Mouse (Mus musculus) midbrain, embryonic 10.5 days (tissue): Measurements from ENCODE around the gene Mrpl54. TPM values are rescaled to one million over a fixed set of nuclear protein-coding genes. Genes with fewer than 3 reads are reported as not detected.

Experiments
- DNase-seq: peaks from one replicate; pipeline ENCODE4 v3.0.0-alpha.2; 2017; ENCODE audit warnings: low spot score
- H3K27ac ChIP-seq: fragments of 300-500 bp; sonication (generic); replicated peaks from 2 replicates; pipeline ENCODE4 v1.5.1; 2016; ENCODE audit warnings: mild to moderate bottlenecking
- H3K27me3 ChIP-seq: fragments of 300-500 bp; sonication (generic); 2 replicates; pipeline ENCODE4 v1.6.1; 2016; ENCODE audit warnings: low read depth, mild to moderate bottlenecking; ENCODE audit not compliant: poor library complexity, severe bottlenecking
- H3K36me3 ChIP-seq: fragments of 300-500 bp; sonication (generic); 2 replicates; pipeline ENCODE4 v1.6.1; 2016; ENCODE audit warnings: mild to moderate bottlenecking, moderate library complexity
- H3K4me1 ChIP-seq: fragments of 300-500 bp; sonication (generic); 2 replicates; pipeline ENCODE4 v1.6.1; 2016
- H3K4me3 ChIP-seq: fragments of 300-500 bp; sonication (generic); 2 replicates; pipeline ENCODE4 v1.5.1; 2016; ENCODE audit warnings: mild to moderate bottlenecking, moderate library complexity
- H3K9me3 ChIP-seq: fragments of 300-500 bp; sonication (generic); replicated peaks from 2 replicates; pipeline ENCODE4 v1.6.1; 2016; ENCODE audit warnings: mild to moderate bottlenecking
- WGBS: fragments of 180-500 bp; shearing (Covaris S2); methylation state at CpG from one replicate; pipeline ENCODE4 v1.1.7; 2016; 5-methylcytosine and 5-hydroxymethylcytosine counted together
- polyA plus RNA-seq: library from polyadenylated mRNA; unstranded; fragments of >200 nt; fragmentation: Nextera tagmentation; extraction: Ambion mirVana; gene quantifications from 2 replicates; pipeline ENCODE4 v1.2.1, GENCODE M21; 2016

Mrpl54 gene
- polyA plus RNA-seq, result 229 and 258 TPM in 2 replicates

DNA sequence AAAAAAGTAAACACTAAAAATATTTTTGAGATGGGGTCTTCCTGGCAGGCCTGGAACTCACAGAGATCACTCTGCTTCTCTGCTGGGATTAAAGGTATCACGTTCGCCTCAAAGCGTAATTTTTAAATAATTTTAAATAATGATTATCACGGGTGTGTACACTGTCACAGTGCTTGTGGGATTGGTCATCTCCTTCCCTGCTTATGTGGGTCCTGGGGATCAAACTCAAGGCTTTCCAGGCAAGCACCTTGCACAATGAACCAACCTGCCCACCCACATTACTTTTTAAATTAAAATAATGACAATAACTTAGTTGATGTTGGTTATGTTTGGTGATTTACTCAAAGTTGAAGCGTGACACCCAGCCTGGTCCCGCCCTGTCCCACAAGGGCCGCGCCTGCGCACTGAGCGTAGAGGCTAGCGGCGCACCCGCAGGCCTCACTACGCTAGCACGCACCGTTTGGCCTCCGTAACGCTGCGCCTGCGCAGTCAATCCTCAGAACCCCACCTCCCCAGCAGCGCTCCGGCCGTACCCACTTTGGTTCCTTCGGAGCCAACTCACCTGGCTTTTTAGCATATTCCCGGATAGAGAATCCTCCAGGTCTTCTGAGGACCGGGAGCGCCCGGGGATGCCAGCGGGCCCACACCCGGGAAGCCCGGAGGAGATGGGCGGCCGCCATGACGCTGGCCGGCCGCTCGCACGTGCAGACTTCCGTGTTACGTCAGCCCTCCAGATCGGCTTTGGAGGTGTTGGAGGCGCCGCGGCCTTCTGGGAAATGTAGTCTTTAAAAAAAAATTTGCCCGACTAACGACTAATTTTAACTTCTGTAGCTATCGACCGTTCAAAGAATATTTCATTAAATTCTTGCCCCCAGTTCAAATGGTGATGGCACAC, at the start of gene Mrpl54, which contains the start of gene Apba3:
Mrpl54 (minus strand) TSS at position 724 of the 895 bp plus-strand sequence.
Apba3 (plus strand) TSS at position 750 of the 895 bp plus-strand sequence.
- peak; percentile 96 for DNase-seq
- no peaks in the 10 kb centered on the region for H3K27me3 ChIP-seq
- H3K4me1 ChIP-seq, result peaks cover 23% of the 10 kb centered on the region
- peak within 1 kb of the TSS; percentile 96 for H3K27ac ChIP-seq
- peak within 1 kb of the TSS; percentile 64 for H3K4me3 ChIP-seq
- under 1% methylated on average over 48 of the region's 48 CpGs for WGBS
- peaks cover 57% of the 10 kb centered on the region for H3K36me3 ChIP-seq
- no peaks in the 10 kb centered on the region for H3K9me3 ChIP-seq

DNA sequence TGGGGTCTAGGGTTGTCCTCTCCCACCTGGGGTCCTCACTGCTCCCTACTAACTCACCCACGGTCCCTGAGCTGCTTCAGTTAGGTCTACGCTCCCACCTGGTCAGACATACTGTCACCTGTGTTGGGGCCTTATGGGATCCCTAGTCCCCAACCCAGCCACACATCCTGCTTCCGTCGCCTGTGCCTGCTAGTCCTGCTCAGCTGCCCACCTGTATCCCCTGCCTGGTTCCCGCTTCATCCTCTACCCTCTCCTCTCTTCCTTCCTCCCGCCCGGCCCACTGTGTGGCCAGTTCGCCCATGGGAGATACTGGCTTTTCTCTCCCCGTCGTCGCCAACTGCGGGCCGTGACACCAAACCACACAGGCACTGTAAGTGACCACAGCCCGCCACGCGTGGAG, 48.9 kb upstream of the Mrpl54 start:
- no peak overlapping the region for H3K27ac ChIP-seq
- 93% methylated on average over 16 of the region's 16 CpGs for WGBS
- no peaks in the 10 kb centered on the region for H3K9me3 ChIP-seq
- peaks cover 43% of the 10 kb centered on the region for H3K4me1 ChIP-seq
- peaks cover 83% of the 10 kb centered on the region for H3K36me3 ChIP-seq
- H3K4me3 ChIP-seq, result no peak overlapping the region
- DNase-seq, result no peak
- 0 out of 2 replicates have a peak, but pooled peaks cover 11% of the 10 kb centered on the region for H3K27me3 ChIP-seq

DNA sequence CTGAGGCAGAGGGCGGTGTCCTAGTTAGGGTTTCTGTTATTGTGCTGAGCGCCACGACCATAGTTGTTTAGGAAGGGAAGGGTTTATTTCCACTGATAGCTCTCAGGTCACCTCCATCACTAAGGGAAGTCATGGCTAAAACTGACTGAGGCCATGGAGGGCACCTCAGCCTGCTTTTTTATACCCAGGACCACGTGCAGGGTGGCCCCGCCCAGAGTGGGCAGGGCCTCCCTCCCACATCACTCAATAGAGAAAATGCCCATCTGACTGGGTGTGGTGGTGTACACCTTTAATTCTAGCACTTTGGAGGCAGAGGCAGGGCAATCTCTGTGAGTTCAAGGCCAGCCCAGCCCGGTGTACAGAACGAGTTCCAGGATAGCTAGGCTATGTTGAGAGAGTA, 47.5 kb upstream of the Mrpl54 start:
- no peaks in the 10 kb centered on the region for H3K9me3 ChIP-seq
- peaks cover 36% of the 10 kb centered on the region for H3K4me1 ChIP-seq
- peaks cover 97% of the 10 kb centered on the region for H3K36me3 ChIP-seq
- 0 out of 2 replicates have a peak, but pooled peaks cover 11% of the 10 kb centered on the region for H3K27me3 ChIP-seq
- DNase-seq, result no peak
- no peak overlapping the region for H3K4me3 ChIP-seq
- WGBS, result 82% methylated on average over 7 of the region's 7 CpGs
- no peak overlapping the region for H3K27ac ChIP-seq

DNA sequence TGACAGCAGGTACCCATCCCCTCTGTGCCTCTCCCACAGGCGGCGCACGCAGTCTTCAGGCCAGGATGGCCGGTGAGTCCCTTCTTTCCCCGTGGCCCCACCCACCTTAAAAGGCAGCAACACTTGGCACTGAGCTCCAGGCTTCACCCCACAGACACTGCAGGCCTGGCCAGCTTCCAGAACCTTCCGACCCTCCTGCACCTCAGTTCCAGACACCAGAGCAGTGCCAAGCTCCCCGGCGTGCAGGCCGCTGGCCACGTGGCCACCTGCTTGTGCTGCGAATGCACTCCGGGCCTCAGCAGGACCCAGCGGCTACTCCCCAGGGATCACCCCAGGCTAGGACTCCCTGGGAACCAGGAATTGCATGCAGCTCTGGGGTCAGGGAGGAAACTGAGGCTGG, 46.8 kb upstream of the Mrpl54 start:
- 93% methylated on average over 13 of the region's 13 CpGs for WGBS
- Histone ChIP-seq H3K27ac (no peak overlapping the region), H3K9me3 (no peaks in the 10 kb centered on the region), H3K4me3 (0 out of 2 replicates have a peak overlapping the region, but pooled peaks have one; percentile 1), H3K27me3 (0 out of 2 replicates have a peak, but pooled peaks cover 11% of the 10 kb centered on the region), H3K4me1 (peaks cover 29% of the 10 kb centered on the region), H3K36me3 (peaks cover 98% of the 10 kb centered on the region)
- DNase-seq, result no peak

DNA sequence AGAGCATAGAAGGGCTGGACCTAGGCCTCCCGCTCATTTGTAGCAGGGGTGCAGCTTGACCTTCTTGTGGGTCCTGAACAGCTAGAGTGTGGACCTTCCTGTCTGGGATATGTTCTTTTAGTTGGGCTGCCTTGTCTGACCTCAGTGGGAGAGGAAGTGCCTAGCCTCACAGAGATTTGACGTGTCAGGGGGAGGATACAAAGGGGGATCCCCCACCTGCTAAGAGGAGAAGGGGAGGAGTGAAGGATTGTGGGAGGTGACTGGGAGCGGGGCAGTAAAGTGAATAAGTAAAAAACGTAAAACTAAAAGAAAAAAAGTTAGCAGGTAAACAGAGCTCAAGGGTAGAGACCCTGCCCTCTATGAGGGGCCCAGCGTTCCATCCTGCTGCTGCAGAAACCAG, 42.8 kb upstream of the Mrpl54 start:
- Histone ChIP-seq H3K27me3 (no peaks in the 10 kb centered on the region), H3K4me3 (no peak overlapping the region), H3K4me1 (peaks cover 5% of the 10 kb centered on the region), H3K36me3 (peaks cover 100% of the 10 kb centered on the region), H3K9me3 (no peaks in the 10 kb centered on the region), H3K27ac (no peak overlapping the region)
- DNase-seq, result no peak
- WGBS, result 89% methylated on average over 5 of the region's 5 CpGs

DNA sequence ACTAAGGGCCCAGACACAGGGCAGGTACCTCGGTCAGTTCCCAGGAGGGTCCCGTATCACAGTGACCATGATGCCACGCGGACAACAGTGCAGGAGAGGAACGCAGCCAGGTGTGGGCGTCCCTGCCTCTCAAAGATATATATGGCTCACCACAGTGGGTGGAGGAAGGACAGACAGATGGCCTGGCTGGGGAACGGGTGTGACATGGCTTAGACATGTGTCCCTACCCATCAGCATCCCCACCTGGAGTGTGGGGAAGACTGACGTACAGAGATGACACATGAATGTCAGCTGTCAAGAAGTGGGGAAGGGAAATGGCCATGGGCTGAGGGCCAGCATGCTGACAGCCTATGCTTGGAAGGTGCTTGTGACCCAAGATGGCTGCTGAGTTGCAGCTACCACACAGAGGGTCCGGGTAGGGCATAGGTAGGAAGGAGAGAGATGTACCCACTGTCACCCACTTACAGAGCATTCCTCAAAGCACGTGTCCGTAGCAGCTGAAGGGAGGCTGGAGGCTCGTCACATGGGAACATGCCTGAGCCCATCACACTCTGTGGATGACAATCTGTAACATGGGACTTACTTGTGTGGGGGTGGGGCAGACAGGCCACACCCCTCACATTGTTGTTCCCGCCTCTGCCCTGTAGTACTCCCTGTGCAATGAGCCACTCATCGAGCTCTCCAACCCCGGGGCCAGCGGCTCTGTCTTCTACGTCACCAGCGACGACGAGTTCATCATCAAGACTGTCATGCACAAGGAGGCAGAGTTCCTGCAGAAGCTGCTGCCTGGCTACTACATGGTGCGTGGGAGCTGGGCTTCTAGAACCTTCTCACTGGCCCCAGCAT, 40.3 kb upstream of the Mrpl54 start:
- WGBS, result 96% methylated on average over 21 of the region's 21 CpGs
- Histone ChIP-seq H3K27ac (no peak overlapping the region; the same call in 1 of the 2 replicates), H3K27me3 (no peaks in the 10 kb centered on the region), H3K4me1 (peaks cover 27% of the 10 kb centered on the region), H3K36me3 (peaks cover 82% of the 10 kb centered on the region), H3K4me3 (0 out of 2 replicates have a peak overlapping the region, but pooled peaks have one; percentile 3), H3K9me3 (no peaks in the 10 kb centered on the region)
- no peak for DNase-seq

DNA sequence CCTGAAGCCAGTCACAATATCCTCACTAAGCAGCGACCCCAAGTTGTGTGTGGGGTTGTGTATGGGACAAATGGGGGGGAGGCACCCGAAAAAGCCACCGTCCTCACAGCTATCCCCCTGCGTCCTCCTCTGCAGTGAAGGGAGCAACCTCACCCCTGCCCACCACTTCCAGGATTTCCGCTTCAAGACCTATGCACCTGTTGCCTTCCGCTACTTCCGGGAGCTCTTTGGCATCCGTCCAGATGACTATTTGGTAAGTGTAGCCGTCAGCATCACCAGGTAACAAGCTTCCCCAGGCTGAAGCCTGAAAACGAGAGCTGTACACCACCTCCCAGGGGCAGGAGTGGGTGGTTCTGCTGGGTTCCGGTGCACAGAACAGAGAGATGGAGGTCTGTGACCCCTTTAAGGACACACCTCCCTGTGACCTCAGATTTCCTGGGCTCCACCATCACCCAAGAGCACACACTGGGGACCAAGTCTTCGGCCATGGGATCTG, 39.5 kb upstream of the Mrpl54 start:
- H3K36me3 ChIP-seq, result peaks cover 77% of the 10 kb centered on the region
- peaks cover 34% of the 10 kb centered on the region for H3K4me1 ChIP-seq
- no peak overlapping the region for H3K4me3 ChIP-seq
- no peak overlapping the region for H3K27ac ChIP-seq
- H3K9me3 ChIP-seq, result no peaks in the 10 kb centered on the region
- no peak for DNase-seq
- 93% methylated on average over 12 of the region's 12 CpGs for WGBS
- H3K27me3 ChIP-seq, result no peaks in the 10 kb centered on the region

DNA sequence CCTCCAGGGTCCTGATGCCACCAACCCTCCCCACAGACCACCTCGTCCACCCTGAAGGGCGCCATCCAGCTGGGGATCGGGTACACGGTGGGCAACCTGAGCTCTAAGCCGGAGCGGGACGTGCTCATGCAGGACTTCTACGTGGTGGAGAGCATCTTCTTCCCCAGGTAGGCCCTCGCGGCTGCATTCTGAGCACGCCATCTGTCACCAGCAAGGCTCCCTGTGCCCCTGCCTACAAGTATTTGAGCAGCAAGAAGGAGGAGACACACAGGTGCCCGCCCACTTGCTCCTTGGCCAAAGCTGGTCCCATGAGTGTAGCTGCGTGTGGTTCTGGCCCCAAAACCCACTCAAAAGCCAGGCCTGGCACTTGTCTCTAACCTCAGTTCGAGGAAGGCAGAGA, 38.9 kb upstream of the Mrpl54 start:
- DNase-seq, result no peak
- no peak overlapping the region for H3K4me3 ChIP-seq
- H3K27me3 ChIP-seq, result no peaks in the 10 kb centered on the region
- H3K4me1 ChIP-seq, result peaks cover 39% of the 10 kb centered on the region
- H3K36me3 ChIP-seq, result peaks cover 71% of the 10 kb centered on the region
- no peaks in the 10 kb centered on the region for H3K9me3 ChIP-seq
- no peak overlapping the region for H3K27ac ChIP-seq
- WGBS, result 95% methylated on average over 14 of the region's 14 CpGs

DNA sequence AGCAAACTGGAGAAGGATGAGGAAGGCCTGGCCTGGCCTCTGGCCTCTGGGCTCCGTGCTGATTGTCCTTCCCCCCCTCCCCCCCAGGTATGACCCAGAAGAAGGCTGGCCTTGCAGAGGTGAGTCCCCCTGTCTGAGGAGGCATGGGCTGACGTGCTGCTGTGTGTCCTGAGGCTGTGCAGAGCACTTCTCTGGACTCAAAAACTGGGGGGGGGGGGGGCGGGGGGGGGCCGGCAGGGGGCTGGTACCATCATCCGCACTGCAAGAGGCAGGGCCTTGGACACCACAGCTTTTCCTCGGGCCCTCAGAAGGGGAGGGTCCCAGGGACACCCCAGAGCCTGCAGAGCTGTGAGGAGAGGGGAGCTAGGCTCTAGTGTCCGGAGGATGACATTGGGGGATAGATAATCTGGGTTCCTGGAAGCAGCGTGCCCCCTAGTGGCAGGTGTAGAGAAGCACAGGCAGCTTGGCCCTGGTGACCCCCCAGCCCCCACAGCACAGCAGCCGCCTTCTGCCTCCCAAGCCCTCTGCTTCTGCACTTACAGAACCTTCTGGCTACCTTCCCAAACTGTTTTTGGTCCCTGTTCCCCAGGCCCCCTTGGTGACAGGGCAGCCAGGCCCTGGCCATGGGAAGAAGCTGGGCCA, 38.0 kb upstream of the Mrpl54 start:
- Histone ChIP-seq H3K9me3 (no peaks in the 10 kb centered on the region), H3K4me3 (0 out of 2 replicates have a peak overlapping the region, but pooled peaks have one; percentile 9), H3K27ac (peak overlapping the region; percentile 33; the same call in 1 of the 2 replicates), H3K4me1 (peaks cover 48% of the 10 kb centered on the region), H3K36me3 (peaks cover 64% of the 10 kb centered on the region), H3K27me3 (no peaks in the 10 kb centered on the region)
- peak; percentile 62 for DNase-seq
- WGBS, result 24% methylated on average over 8 of the region's 9 CpGs

DNA sequence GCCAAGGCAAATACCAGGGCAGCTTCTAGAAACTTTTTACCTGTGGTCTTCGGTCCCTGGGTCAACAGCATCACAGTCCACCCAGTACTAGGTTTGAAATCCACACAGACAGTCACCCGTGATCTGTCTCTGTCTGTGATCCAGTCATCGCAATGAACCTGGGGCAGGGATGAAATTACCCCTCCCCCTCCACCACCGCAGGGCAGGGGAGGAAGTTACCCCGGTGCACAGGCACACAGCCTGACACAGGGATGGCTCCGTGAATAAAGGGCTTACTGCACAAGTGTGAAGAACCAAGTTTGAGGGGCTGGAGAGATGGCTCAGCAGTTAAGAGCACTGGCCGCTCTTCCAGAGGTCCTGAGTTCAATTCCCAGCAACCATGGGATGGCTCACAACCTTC, 37.0 kb upstream of the Mrpl54 start:
- Histone ChIP-seq H3K36me3 (peaks cover 54% of the 10 kb centered on the region), H3K9me3 (no peaks in the 10 kb centered on the region), H3K4me1 (peaks cover 58% of the 10 kb centered on the region), H3K27me3 (no peaks in the 10 kb centered on the region), H3K4me3 (no peak overlapping the region), H3K27ac (no peak overlapping the region; the same call in 1 of the 2 replicates)
- no peak for DNase-seq
- 81% methylated on average over 7 of the region's 7 CpGs for WGBS

DNA sequence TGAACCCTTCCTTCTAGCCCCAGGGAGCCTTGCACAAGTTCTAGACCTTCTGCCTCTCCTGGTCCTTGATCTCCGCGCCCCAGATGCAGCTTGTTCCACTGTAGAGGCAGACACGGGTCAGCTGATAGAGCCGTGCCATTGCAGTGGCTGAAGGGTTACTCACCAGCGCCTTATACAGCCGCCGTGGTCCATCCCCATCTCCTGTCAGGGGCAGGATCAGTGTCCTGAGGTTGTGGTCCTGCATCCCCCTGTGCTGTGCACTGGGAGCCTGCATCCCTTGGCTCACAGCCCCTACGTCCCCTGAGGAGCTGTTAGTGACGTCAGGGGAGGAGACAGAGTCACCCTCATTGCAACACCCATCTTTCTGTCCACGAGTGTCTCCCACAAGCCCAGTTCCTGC, 36.5 kb upstream of the Mrpl54 start:
- peak overlapping the region; percentile 20; the same call in 1 of the 2 replicates for H3K4me3 ChIP-seq
- H3K4me1 ChIP-seq, result peaks cover 58% of the 10 kb centered on the region
- H3K27me3 ChIP-seq, result no peaks in the 10 kb centered on the region
- H3K9me3 ChIP-seq, result no peaks in the 10 kb centered on the region
- WGBS, result 79% methylated on average over 10 of the region's 10 CpGs
- H3K36me3 ChIP-seq, result peaks cover 52% of the 10 kb centered on the region
- peak overlapping the region; percentile 67; the same call in 1 of the 2 replicates for H3K27ac ChIP-seq
- no peak for DNase-seq

DNA sequence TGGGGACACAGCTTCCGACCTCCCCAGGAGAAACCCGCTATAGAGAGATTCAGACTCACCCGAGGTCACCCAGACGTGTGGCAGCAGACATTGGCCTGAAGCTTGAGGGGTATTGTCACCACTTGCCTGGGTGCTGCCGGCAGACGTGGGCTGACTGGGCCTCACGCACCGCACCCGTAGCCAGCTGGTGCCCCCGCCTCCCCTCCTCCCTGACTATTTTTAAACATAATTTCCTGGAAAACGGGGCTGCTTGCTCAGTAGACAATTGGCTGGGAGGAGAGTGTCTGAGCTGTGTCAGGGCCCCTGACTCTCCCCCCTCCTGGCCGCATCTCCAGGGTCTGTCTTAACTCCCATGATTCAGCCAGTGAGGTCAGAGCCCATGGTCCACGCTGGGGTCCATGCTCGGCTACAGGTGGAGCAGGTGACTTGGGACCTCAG, 36.1 kb upstream of the Mrpl54 start:
- Histone ChIP-seq H3K36me3 (peaks cover 52% of the 10 kb centered on the region), H3K27ac (peak overlapping the region; percentile 67; the same call in 1 of the 2 replicates), H3K4me1 (peaks cover 61% of the 10 kb centered on the region), H3K4me3 (peak overlapping the region; percentile 20), H3K27me3 (no peaks in the 10 kb centered on the region), H3K9me3 (no peaks in the 10 kb centered on the region)
- WGBS, result 87% methylated on average over 14 of the region's 14 CpGs
- DNase-seq, result no peak
